Mouse (Mus musculus): ENCODE data around the gene Eif3l. TPM values are rescaled to one million over a fixed set of nuclear protein-coding genes. Genes with fewer than 3 reads are reported as not detected.

Gene Eif3l
- polyA plus RNA-seq, 1 experiment: 125 TPM

- no peak for DNase-seq (ENCODE audit: low spot score)
Measured at GRCm38 (mm10) chr15:79050160-79050845, 24.7 kb upstream of the Eif3l start.

- DNase-seq (ENCODE audit: low spot score): no peak
Measured at GRCm38 (mm10) chr15:79050964-79051363, 24.0 kb upstream of the Eif3l start.

- no peak for DNase-seq (ENCODE audit: low spot score)
Measured at GRCm38 (mm10) chr15:79051461-79052360, 23.3 kb upstream of the Eif3l start.

GRCm38 (mm10) chr15:79052366-79052765 is 22.6 kb upstream of the Eif3l start:
- no peak for DNase-seq (ENCODE audit: low spot score)

GRCm38 (mm10) chr15:79056601-79057000 is 18.4 kb upstream of the Eif3l start:
- DNase-seq (ENCODE audit: low spot score): no peak

- no peak for DNase-seq (ENCODE audit: low spot score)
Measured at GRCm38 (mm10) chr15:79057850-79058249, 17.1 kb upstream of the Eif3l start.

- no peak for DNase-seq (ENCODE audit: low spot score)
Measured at GRCm38 (mm10) chr15:79060887-79061565, 14.0 kb upstream of the Eif3l start.

GRCm38 (mm10) chr15:79062376-79063159 is 12.4 kb upstream of the Eif3l start, which contains the start of gene Ankrd54:
Ankrd54 (minus strand) TSS chr15:79062893.
- DNase-seq (ENCODE audit: low spot score): peak; percentile 90

- DNase-seq (ENCODE audit: low spot score): no peak
Measured at GRCm38 (mm10) chr15:79063160-79063740, 11.7 kb upstream of the Eif3l start.

- DNase-seq (ENCODE audit: low spot score): no peak
Measured at GRCm38 (mm10) chr15:79065086-79065770, 9.8 kb upstream of the Eif3l start.

- DNase-seq (ENCODE audit: low spot score): no peak
Measured at GRCm38 (mm10) chr15:79066276-79066675, 8.7 kb upstream of the Eif3l start.

GRCm38 (mm10) chr15:79067631-79068030 is 7.3 kb upstream of the Eif3l start:
- no peak for DNase-seq (ENCODE audit: low spot score)

- DNase-seq (ENCODE audit: low spot score): no peak
Measured at GRCm38 (mm10) chr15:79068416-79068815, 6.6 kb upstream of the Eif3l start.

GRCm38 (mm10) chr15:79071117-79072039 is 3.6 kb upstream of the Eif3l start:
- no peak for DNase-seq (ENCODE audit: low spot score)

- no peak for DNase-seq (ENCODE audit: low spot score)
Measured at GRCm38 (mm10) chr15:79073752-79074151, 1.2 kb upstream of the Eif3l start.

- DNase-seq (ENCODE audit: low spot score): no peak
Measured at GRCm38 (mm10) chr15:79074446-79074845, 533 bp upstream of the Eif3l start.

GRCm38 (mm10) chr15:79075658-79076365 is 833 bp downstream of the Eif3l start:
- DNase-seq (ENCODE audit: low spot score): no peak

- no peak for DNase-seq (ENCODE audit: low spot score)
Measured at GRCm38 (mm10) chr15:79079567-79079966, 4.6 kb downstream of the Eif3l start.

- DNase-seq (ENCODE audit: low spot score): no peak
Measured at GRCm38 (mm10) chr15:79092284-79092683, 17.3 kb downstream of the Eif3l start.
